Mouse (Mus musculus): ENCODE data around the gene Wdtc1. TPM values are rescaled to one million over a fixed set of nuclear protein-coding genes. Genes with fewer than 3 reads are reported as not detected.

The Wdtc1 gene
- 17.4 TPM in 2 replicates for polyA plus RNA-seq (2014; fragmentation: Nextera tagmentation; extraction: Ambion mirVana)

GRCm38 (mm10) chr4:133353367-133354365 is at the start of gene Wdtc1:
Gene Wdtc1, minus strand, starts transcription at chr4:133353481.
- DNase-seq (ENCODE audit: low spot score) (no peak), ATAC-seq (ENCODE audit: insufficient number of reproducible peaks, low FRiP score, low TSS enrichment, low read depth) (no peak)
- WGBS = 88% methylated on average over 23 of the region's 23 CpGs

GRCm38 (mm10) chr4:133402011-133402410 is 48.7 kb upstream of the Wdtc1 start:
- 70% methylated on average over 13 of the region's 13 CpGs for WGBS
- no peak overlapping the region for H3K9ac ChIP-seq (ENCODE audit: low read length)

More at GRCm38 (mm10) chr4:133353367-133354365, at the start of gene Wdtc1:
- Histone ChIP-seq H3K9me3 (ENCODE audit: control insufficient read depth, low read length) (no peaks in the 10 kb centered on the region), H3K9ac (ENCODE audit: low read length) (no peak within 1 kb of the TSS), H3K27ac (replicated peaks; ENCODE audit: low read depth, low read length) (no peak within 1 kb of the TSS), H3K27me3 (ENCODE audit: control insufficient read depth, insufficient read depth, low read length) (no peaks in the 10 kb centered on the region), H3K4me1 (ENCODE audit: control insufficient read depth, insufficient read depth, low read length) (no peaks in the 10 kb centered on the region), H3K4me2 (ENCODE audit: low read depth, severe bottlenecking) (no peak within 1 kb of the TSS), H3K36me3 (ENCODE audit: control insufficient read depth, insufficient read depth, low read length) (no peaks in the 10 kb centered on the region), H3K4me3 (ENCODE audit: low read depth, low read length) (no peak within 1 kb of the TSS)

GRCm38 (mm10) chr4:133400098-133400497 is 46.8 kb upstream of the Wdtc1 start:
- no peak for ATAC-seq (ENCODE audit: insufficient number of reproducible peaks, low FRiP score, low TSS enrichment, low read depth)
- Histone ChIP-seq H3K27me3 (ENCODE audit: control insufficient read depth, insufficient read depth, low read length) (no peaks in the 10 kb centered on the region), H3K27ac (replicated peaks; ENCODE audit: low read depth, low read length) (no peak overlapping the region), H3K9me3 (ENCODE audit: control insufficient read depth, low read length) (no peaks in the 10 kb centered on the region), H3K36me3 (ENCODE audit: control insufficient read depth, insufficient read depth, low read length) (no peaks in the 10 kb centered on the region), H3K4me3 (ENCODE audit: low read depth, low read length) (no peak overlapping the region), H3K4me2 (ENCODE audit: low read depth, severe bottlenecking) (no peak overlapping the region), H3K4me1 (ENCODE audit: control insufficient read depth, insufficient read depth, low read length) (peaks cover 19% of the 10 kb centered on the region), H3K9ac (ENCODE audit: low read length) (no peak overlapping the region)
- no peak for DNase-seq (ENCODE audit: low spot score)
- 34% methylated on average over 7 of the region's 7 CpGs for WGBS

More at GRCm38 (mm10) chr4:133402011-133402410, 48.7 kb upstream of the Wdtc1 start:
- no peaks in the 10 kb centered on the region for H3K9me3 ChIP-seq (ENCODE audit: control insufficient read depth, low read length)
- ATAC-seq (ENCODE audit: insufficient number of reproducible peaks, low FRiP score, low TSS enrichment, low read depth) (no peak), DNase-seq (ENCODE audit: low spot score) (no peak)
- H3K4me2 ChIP-seq (ENCODE audit: low read depth, severe bottlenecking) = no peak overlapping the region
- H3K27me3 ChIP-seq (ENCODE audit: control insufficient read depth, insufficient read depth, low read length) = no peaks in the 10 kb centered on the region
- H3K4me3 ChIP-seq (ENCODE audit: low read depth, low read length) = no peak overlapping the region
- no peaks in the 10 kb centered on the region; the same call in 1 of the 2 replicates for H3K36me3 ChIP-seq (ENCODE audit: control insufficient read depth, insufficient read depth, low read length)
- peaks cover 9% of the 10 kb centered on the region; the same call in 1 of the 2 replicates for H3K4me1 ChIP-seq (ENCODE audit: control insufficient read depth, insufficient read depth, low read length)
- no peak overlapping the region for H3K27ac ChIP-seq (replicated peaks; ENCODE audit: low read depth, low read length)

- ATAC-seq (ENCODE audit: insufficient number of reproducible peaks, low FRiP score, low TSS enrichment, low read depth) = no peak
- no peak for DNase-seq (ENCODE audit: low spot score)
- 87% methylated on average over 6 of the region's 6 CpGs for WGBS
- Histone ChIP-seq H3K36me3 (ENCODE audit: control insufficient read depth, insufficient read depth, low read length) (no peaks in the 10 kb centered on the region), H3K27ac (replicated peaks; ENCODE audit: low read depth, low read length) (no peak overlapping the region), H3K4me2 (ENCODE audit: low read depth, severe bottlenecking) (no peak overlapping the region), H3K4me3 (ENCODE audit: low read depth, low read length) (no peak overlapping the region), H3K4me1 (ENCODE audit: control insufficient read depth, insufficient read depth, low read length) (peaks cover 19% of the 10 kb centered on the region), H3K9me3 (ENCODE audit: control insufficient read depth, low read length) (no peaks in the 10 kb centered on the region), H3K27me3 (ENCODE audit: control insufficient read depth, insufficient read depth, low read length) (no peaks in the 10 kb centered on the region), H3K9ac (ENCODE audit: low read length) (no peak overlapping the region)
These were observed 46.2 kb upstream of the Wdtc1 start for GRCm38 (mm10) chr4:133399509-133399908.

GRCm38 (mm10) chr4:133398619-133399018 is 45.3 kb upstream of the Wdtc1 start:
- 79% methylated on average over 5 of the region's 5 CpGs for WGBS
- Histone ChIP-seq H3K9me3 (ENCODE audit: control insufficient read depth, low read length) (no peaks in the 10 kb centered on the region), H3K9ac (ENCODE audit: low read length) (no peak overlapping the region), H3K4me3 (ENCODE audit: low read depth, low read length) (no peak overlapping the region), H3K36me3 (ENCODE audit: control insufficient read depth, insufficient read depth, low read length) (no peaks in the 10 kb centered on the region), H3K4me2 (ENCODE audit: low read depth, severe bottlenecking) (no peak overlapping the region), H3K27ac (replicated peaks; ENCODE audit: low read depth, low read length) (no peak overlapping the region), H3K27me3 (ENCODE audit: control insufficient read depth, insufficient read depth, low read length) (no peaks in the 10 kb centered on the region), H3K4me1 (ENCODE audit: control insufficient read depth, insufficient read depth, low read length) (peaks cover 19% of the 10 kb centered on the region)
- no peak for ATAC-seq (ENCODE audit: insufficient number of reproducible peaks, low FRiP score, low TSS enrichment, low read depth)
- DNase-seq (ENCODE audit: low spot score) = no peak

- no peaks in the 10 kb centered on the region for H3K36me3 ChIP-seq (ENCODE audit: control insufficient read depth, insufficient read depth, low read length)
- H3K27me3 ChIP-seq (ENCODE audit: control insufficient read depth, insufficient read depth, low read length) = no peaks in the 10 kb centered on the region
- ATAC-seq (ENCODE audit: insufficient number of reproducible peaks, low FRiP score, low TSS enrichment, low read depth) (no peak), DNase-seq (ENCODE audit: low spot score) (no peak)
- H3K27ac ChIP-seq (replicated peaks; ENCODE audit: low read depth, low read length) = no peak overlapping the region
- no peak overlapping the region for H3K4me3 ChIP-seq (ENCODE audit: low read depth, low read length)
- H3K4me2 ChIP-seq (ENCODE audit: low read depth, severe bottlenecking) = no peak overlapping the region; the same call in 1 of the 2 replicates
- H3K9me3 ChIP-seq (ENCODE audit: control insufficient read depth, low read length) = no peaks in the 10 kb centered on the region
- peaks cover 19% of the 10 kb centered on the region for H3K4me1 ChIP-seq (ENCODE audit: control insufficient read depth, insufficient read depth, low read length)
- no peak overlapping the region for H3K9ac ChIP-seq (ENCODE audit: low read length)
- 81% methylated on average over 8 of the region's 8 CpGs for WGBS
These were observed 44.7 kb upstream of the Wdtc1 start for GRCm38 (mm10) chr4:133397961-133398360.

GRCm38 (mm10) chr4:133397299-133397698 is 44.0 kb upstream of the Wdtc1 start:
- H3K4me1 ChIP-seq (ENCODE audit: control insufficient read depth, insufficient read depth, low read length) = peaks cover 19% of the 10 kb centered on the region
- H3K4me2 ChIP-seq (ENCODE audit: low read depth, severe bottlenecking) = no peak overlapping the region
- no peaks in the 10 kb centered on the region for H3K27me3 ChIP-seq (ENCODE audit: control insufficient read depth, insufficient read depth, low read length)
- H3K4me3 ChIP-seq (ENCODE audit: low read depth, low read length) = no peak overlapping the region
- no peaks in the 10 kb centered on the region for H3K36me3 ChIP-seq (ENCODE audit: control insufficient read depth, insufficient read depth, low read length)
- no peak for DNase-seq (ENCODE audit: low spot score)
- ATAC-seq (ENCODE audit: insufficient number of reproducible peaks, low FRiP score, low TSS enrichment, low read depth) = no peak
- H3K9ac ChIP-seq (ENCODE audit: low read length) = no peak overlapping the region
- no peaks in the 10 kb centered on the region for H3K9me3 ChIP-seq (ENCODE audit: control insufficient read depth, low read length)
- no peak overlapping the region for H3K27ac ChIP-seq (replicated peaks; ENCODE audit: low read depth, low read length)
- 64% methylated on average over 5 of the region's 5 CpGs for WGBS

- no peak for DNase-seq (ENCODE audit: low spot score)
- Histone ChIP-seq H3K9me3 (ENCODE audit: control insufficient read depth, low read length) (no peaks in the 10 kb centered on the region), H3K36me3 (ENCODE audit: control insufficient read depth, insufficient read depth, low read length) (no peaks in the 10 kb centered on the region), H3K9ac (ENCODE audit: low read length) (peak overlapping the region; percentile 22; the same call in 1 of the 2 replicates), H3K4me1 (ENCODE audit: control insufficient read depth, insufficient read depth, low read length) (peaks cover 19% of the 10 kb centered on the region), H3K27me3 (ENCODE audit: control insufficient read depth, insufficient read depth, low read length) (no peaks in the 10 kb centered on the region), H3K4me3 (ENCODE audit: low read depth, low read length) (no peak overlapping the region), H3K27ac (replicated peaks; ENCODE audit: low read depth, low read length) (no peak overlapping the region; the same call in 1 of the 2 replicates), H3K4me2 (ENCODE audit: low read depth, severe bottlenecking) (no peak overlapping the region)
- ATAC-seq (ENCODE audit: insufficient number of reproducible peaks, low FRiP score, low TSS enrichment, low read depth) = no peak
- WGBS = 80% methylated on average over 2 of the region's 2 CpGs
These were observed 42.8 kb upstream of the Wdtc1 start for GRCm38 (mm10) chr4:133396079-133396478.
